Mouse (Mus musculus) CH12.LX (cell line): Measurements from ENCODE around the gene Gm10197. TPM values are rescaled to one million over a fixed set of nuclear protein-coding genes. Genes with fewer than 3 reads are reported as not detected.

Experiments used
- DNase-seq: peaks from one replicate; pipeline ENCODE4 v3.0.0-alpha.2; 2013; ENCODE audit errors: extremely low read depth
- H3K27ac ChIP-seq: 2 replicates; pipeline ENCODE4 v1.5.1; 2012; ENCODE audit warnings: low read depth, mild to moderate bottlenecking, control low read depth, moderate library complexity; ENCODE audit not compliant: insufficient read depth
- H3K27me3 ChIP-seq: replicated peaks from 2 replicates; pipeline ENCODE3; 2012; ENCODE audit warnings: inconsistent platforms
- H3K36me3 ChIP-seq, 2 experiments: replicated peaks in 1 of 2; 2 replicates each; pipeline versions ENCODE3 to v1.6.1; 2012; ENCODE audit warnings: inconsistent platforms in 1 of 2, low read length in 1 of 2, mild to moderate bottlenecking in 1 of 2, mixed read lengths in 1 of 2, moderate library complexity in 1 of 2; ENCODE audit not compliant: control insufficient read depth in 1 of 2, insufficient read depth in 1 of 2
- H3K4me1 ChIP-seq, 2 experiments: 2 replicates each; pipeline ENCODE4 v1.6.1; 2012; ENCODE audit warnings: inconsistent platforms in 1 of 2, moderate library complexity in 1 of 2; ENCODE audit not compliant: insufficient read depth in 2 of 2, control insufficient read depth in 1 of 2
- H3K4me2 ChIP-seq: 2 replicates; pipeline ENCODE4 v1.6.1; 2012; ENCODE audit warnings: low read depth, mild to moderate bottlenecking, control low read depth; ENCODE audit not compliant: poor library complexity, insufficient read depth, severe bottlenecking
- H3K4me3 ChIP-seq, 3 experiments: fragments of 150-350 bp in 1 of 3; sonication (generic) in 1 of 3; replicated peaks in 1 of 3; 2 replicates each; pipeline versions ENCODE3 to v1.5.1; 2011 to 2012; ENCODE audit warnings: low read depth in 2 of 3, low read length in 2 of 3, mild to moderate bottlenecking in 2 of 3, moderate library complexity in 2 of 3, control low read depth in 1 of 3, improper control_type of control experiment in 1 of 3, inconsistent platforms in 1 of 3, mixed read lengths in 1 of 3; ENCODE audit not compliant: poor library complexity in 1 of 3
- H3K79me2 ChIP-seq: replicated peaks from 2 replicates; pipeline ENCODE4 v1.6.1; 2012; ENCODE audit warnings: mild to moderate bottlenecking, moderate library complexity; ENCODE audit not compliant: control insufficient read depth, poor library complexity, insufficient read depth, severe bottlenecking; ENCODE audit errors: extremely low read depth
- H3K9ac ChIP-seq: 2 replicates; pipeline ENCODE4 v1.6.1; 2012; ENCODE audit warnings: low read depth, mild to moderate bottlenecking, control low read depth, moderate library complexity; ENCODE audit not compliant: insufficient read depth
- H3K9me3 ChIP-seq: replicated peaks from 2 replicates; pipeline ENCODE3; 2012; ENCODE audit warnings: low read length, inconsistent platforms, mixed read lengths
- BHLHE40 ChIP-seq: IDR thresholded peaks from 2 replicates; pipeline ENCODE4 v1.6.1; 2011; ENCODE audit warnings: mild to moderate bottlenecking, low read depth, low read length, improper control_type of control experiment
- E2F4 ChIP-seq: IDR thresholded peaks from 2 replicates; pipeline ENCODE4 v1.6.1; 2011; ENCODE audit warnings: low read depth, low read length, improper control_type of control experiment; ENCODE audit not compliant: insufficient replicate concordance
- EP300 ChIP-seq: IDR thresholded peaks from 2 replicates; pipeline ENCODE4 v1.6.1; 2011; ENCODE audit warnings: low read length, improper control_type of control experiment
- HCFC1 ChIP-seq: IDR thresholded peaks from 2 replicates; pipeline ENCODE4 v1.6.1; 2012; ENCODE audit warnings: low read depth, mild to moderate bottlenecking, inconsistent platforms, low read length, improper control_type of control experiment
- JUND ChIP-seq: conservative IDR thresholded peaks from 2 replicates; pipeline ENCODE4 v1.6.1; 2011; ENCODE audit warnings: low read depth, low read length, improper control_type of control experiment
- KAT2A ChIP-seq: IDR thresholded peaks from 2 replicates; pipeline ENCODE4 v1.6.1; 2012; ENCODE audit warnings: low read length, improper control_type of control experiment, inconsistent platforms; ENCODE audit not compliant: insufficient replicate concordance
- MAFK ChIP-seq: IDR thresholded peaks from 2 replicates; pipeline ENCODE4 v1.6.1; 2011; ENCODE audit warnings: low read length, improper control_type of control experiment; ENCODE audit not compliant: insufficient replicate concordance
- MAX ChIP-seq: IDR thresholded peaks from 2 replicates; pipeline ENCODE4 v1.6.1; 2011; ENCODE audit warnings: low read length, improper control_type of control experiment
- MXI1 ChIP-seq: IDR thresholded peaks from 2 replicates; pipeline ENCODE4 v1.6.1; 2011; ENCODE audit warnings: mild to moderate bottlenecking, low read depth, low read length, improper control_type of control experiment
- NELFE ChIP-seq: IDR thresholded peaks from 2 replicates; pipeline ENCODE4 v1.6.1; 2011; ENCODE audit warnings: low read depth, low read length, improper control_type of control experiment
- POLR2A ChIP-seq: IDR thresholded peaks from 2 replicates; pipeline ENCODE4 v1.6.1; 2011; ENCODE audit warnings: low read depth, mild to moderate bottlenecking, improper control_type of control experiment, low read length
- POLR2AphosphoS2 ChIP-seq: IDR thresholded peaks from 2 replicates; pipeline ENCODE4 v1.6.1; 2011; ENCODE audit warnings: low read depth, low read length, improper control_type of control experiment
- USF1 ChIP-seq: IDR thresholded peaks from 2 replicates; pipeline ENCODE4 v1.6.1; 2014; ENCODE audit warnings: low read depth, mild to moderate bottlenecking, inconsistent platforms, low read length, improper control_type of control experiment
- ZKSCAN1 ChIP-seq: IDR thresholded peaks from 2 replicates; pipeline ENCODE4 v1.6.1; 2012; ENCODE audit warnings: low read depth, inconsistent platforms, low read length, improper control_type of control experiment, borderline replicate concordance
- dilution Hi-C: fragments of 300-500 bp; cut with MboI; formaldehyde crosslinking; loops from 2 replicates; pipeline ENCODE4 v1.14.3; 2020; ENCODE audit warnings: low sequenced_read_pairs; ENCODE audit not compliant: extremely low pct_unique_long_range_greater_than_20kb, extremely low pct_ligation_motif_present
- in situ Hi-C: fragments of 300-500 bp; cut with MboI; formaldehyde crosslinking; loops from 3 replicates; pipeline ENCODE4 v1.14.3; 2019; ENCODE audit warnings: low sequenced_read_pairs, low pct_ligation_motif_present, low pct_unique_long_range_greater_than_20kb, mixed read lengths
- polyA plus RNA-seq: library from polyadenylated mRNA; unstranded; fragments of >175 nt; gene quantifications from 2 replicates; pipeline ENCODE4 v1.2.1, GENCODE M21; 2012; ENCODE audit warnings: low read depth; ENCODE audit not compliant: insufficient read length
- total RNA-seq, 2 experiments: library from RNA; depleted of rRNA; stranded (reverse); fragments of 300-350 nt in 1 of 2; fragments of >200 nt in 1 of 2; gene quantifications; 2 replicates each; pipeline ENCODE4 v1.2.3; 2012 to 2014

Gene Gm10197
- total and polyA plus RNA-seq, 3 experiments, result 3.9 to 11.5 TPM; not detected in 1

- no peak overlapping the region for H3K27ac ChIP-seq
- H3K4me3 ChIP-seq, result no peak overlapping the region
- H3K9ac ChIP-seq, result no peak overlapping the region
- in situ Hi-C loops (loop anchor here (25.0 kb wide), 1 partner anchor 379 kb away; no protein-coding TSS in a partner anchor), dilution Hi-C loops (no loop called here)
- peaks cover 39% of the 10 kb centered on the region for H3K79me2 ChIP-seq
- no peak overlapping the region for H3K4me2 ChIP-seq
- TF ChIP-seq NELFE, result no peak
- no peak for TF ChIP-seq HCFC1
- TF ChIP-seq USF1, result no peak
- no peak for TF ChIP-seq E2F4
- no peak for TF ChIP-seq EP300
- TF ChIP-seq MAFK, result no peak
- TF ChIP-seq MXI1, result no peak
- TF ChIP-seq ZKSCAN1, result no peak
- peaks cover 8 to 47% of the 10 kb centered on the region in 2 experiments; a peak in 3 of 4 replicates for H3K4me1 ChIP-seq
- no peak for DNase-seq
- H3K36me3 ChIP-seq, result peaks cover 60 to 91% of the 10 kb centered on the region in 2 experiments
- H3K27me3 ChIP-seq, result no peaks in the 10 kb centered on the region
- no peaks in the 10 kb centered on the region for H3K9me3 ChIP-seq
Measured at GRCm38 (mm10) chr19:53383336-53383735, 11.8 kb upstream of the Gm10197 start.

GRCm38 (mm10) chr19:53378421-53378820 lies 6.9 kb upstream of the Gm10197 start:
- Histone ChIP-seq H3K27me3 (no peaks in the 10 kb centered on the region), H3K9ac (no peak overlapping the region), H3K4me2 (no peak overlapping the region), H3K9me3 (no peaks in the 10 kb centered on the region), H3K27ac (no peak overlapping the region), H3K4me3 (no peak overlapping the region), H3K36me3 (peaks cover 48 to 88% of the 10 kb centered on the region in 2 experiments), H3K79me2 (peaks cover 7% of the 10 kb centered on the region), H3K4me1 (peaks cover 3 to 8% of the 10 kb centered on the region in 2 experiments; a peak in 3 of 4 replicates)
- TF ChIP-seq BHLHE40 (no peak), MXI1 (no peak), NELFE (no peak), POLR2AphosphoS2 (no peak), MAX (no peak), EP300 (no peak)
- no peak for DNase-seq
- dilution Hi-C loops (no loop called here), in situ Hi-C loops (loop anchor here (25.0 kb wide), 1 partner anchor 384 kb away; no protein-coding TSS in a partner anchor)

GRCm38 (mm10) chr19:53377652-53378051 lies 6.1 kb upstream of the Gm10197 start:
- no peak overlapping the region for H3K4me3 ChIP-seq
- TF ChIP-seq JUND (no peak), NELFE (no peak), POLR2A (no peak), KAT2A (no peak), ZKSCAN1 (no peak), E2F4 (no peak)
- TF ChIP-seq, all 38 proteins: peak for 0
- Histone ChIP-seq H3K4me2 (no peak overlapping the region), H3K27ac (no peak overlapping the region), H3K27me3 (no peaks in the 10 kb centered on the region), H3K79me2 (peaks cover 4% of the 10 kb centered on the region; the same call in 1 of the 2 replicates), H3K9ac (no peak overlapping the region), H3K9me3 (no peaks in the 10 kb centered on the region), H3K4me1 (0 out of 4 replicates have a peak, but pooled peaks cover 0 to under 1% of the 10 kb centered on the region in 2 experiments), H3K36me3 (peaks cover 40 to 83% of the 10 kb centered on the region in 2 experiments)
- in situ Hi-C loops, result loop anchor here (25.0 kb wide), 1 partner anchor 385 kb away; no protein-coding TSS in a partner anchor
- no peak for DNase-seq
- dilution Hi-C loops, result no loop called here
